Mouse (Mus musculus) olfactory bulb, adult 2 months (tissue): ENCODE results near the gene Col26a1.

Experiments
- CTCF ChIP-seq: fragments of 200-500 bp; IDR thresholded peaks from 2 replicates; pipeline ENCODE4 v1.5.1; 2012; ENCODE audit warnings: low read depth, mild to moderate bottlenecking, low read length, moderate library complexity; ENCODE audit not compliant: insufficient read depth
- POLR2A ChIP-seq: fragments of 200-500 bp; IDR thresholded peaks from 2 replicates; pipeline ENCODE4 v1.6.1; 2012; ENCODE audit warnings: mild to moderate bottlenecking, low read depth, low read length, moderate library complexity; ENCODE audit not compliant: insufficient read depth

GRCm38 (mm10) chr5:136791204-136791603, 91.8 kb downstream of the Col26a1 start:
- TF ChIP-seq CTCF (no peak), POLR2A (no peak)
